Mouse (Mus musculus) lung, adult 18-20 months (tissue): ENCODE results near the gene Gm20920.
"Not testable (repeated sequence)": the region's sequence is repeated elsewhere in the genome, so short reads cannot be mapped to it uniquely, and the experiment has no call there.

ENCODE experiments used
- DNase-seq, 2 experiments: peaks; one replicate each; pipeline ENCODE4 v3.0.0; 2022; ENCODE audit warnings: mixed read lengths in 2 of 2

Gm20920 gene

GRCm38 (mm10) chrY:51851820-51852219, at the start of gene Gm20920:
Gm20920 (plus strand) TSS chrY:51852120.
- not testable (repeated sequence) for DNase-seq
